Mouse (Mus musculus) stomach, postnatal 0 days (tissue): Measurements from ENCODE around the gene Kazn. TPM values are rescaled to one million over a fixed set of nuclear protein-coding genes. Genes with fewer than 3 reads are reported as not detected.
A peak's percentile ranks its signal among the peaks of the same experiment; 100 is the strongest.

Source experiments
- ATAC-seq: fragments of 200-750 bp; cut with Nextera tagmentation; 2 replicates; pipeline ENCODE4 v1.8.0; 2017; ENCODE audit not compliant: low FRiP score, low TSS enrichment
- DNase-seq: peaks from one replicate; pipeline ENCODE4 v3.0.0-alpha.2; 2016; ENCODE audit warnings: low spot score
- H3K27ac ChIP-seq: fragments of 300-500 bp; sonication (generic); replicated peaks from 2 replicates; pipeline ENCODE4 v1.5.1; 2014; ENCODE audit warnings: mild to moderate bottlenecking, control low read depth
- H3K27me3 ChIP-seq: fragments of 300-500 bp; sonication (generic); 2 replicates; pipeline ENCODE4 v1.6.1; 2014; ENCODE audit warnings: low read length; ENCODE audit not compliant: control insufficient read depth, insufficient read depth
- H3K36me3 ChIP-seq: fragments of 300-500 bp; sonication (generic); 2 replicates; pipeline ENCODE4 v1.6.1; 2014; ENCODE audit warnings: low read length, mixed read lengths; ENCODE audit not compliant: control insufficient read depth, insufficient read depth
- H3K4me1 ChIP-seq: fragments of 300-500 bp; sonication (generic); replicated peaks from 2 replicates; pipeline ENCODE4 v1.6.1; 2014; ENCODE audit warnings: antibody characterized with exemption; ENCODE audit not compliant: control insufficient read depth, insufficient read depth
- H3K4me2 ChIP-seq: fragments of 300-500 bp; sonication (generic); replicated peaks from 2 replicates; pipeline ENCODE4 v1.6.1; 2014; ENCODE audit warnings: low read depth, mild to moderate bottlenecking, control low read depth, moderate library complexity
- H3K4me3 ChIP-seq: fragments of 300-500 bp; sonication (generic); 2 replicates; pipeline ENCODE4 v1.5.1; 2014; ENCODE audit warnings: low read depth, low read length, control low read depth
- H3K9ac ChIP-seq: fragments of 300-500 bp; sonication (generic); 2 replicates; pipeline ENCODE4 v1.6.1; 2014; ENCODE audit warnings: mild to moderate bottlenecking, low read length, control low read depth, mixed read lengths
- H3K9me3 ChIP-seq: fragments of 300-500 bp; sonication (generic); 2 replicates; pipeline ENCODE4 v1.6.1; 2016; ENCODE audit warnings: low read length; ENCODE audit not compliant: control insufficient read depth
- CTCF ChIP-seq: IDR thresholded peaks from 2 replicates; pipeline ENCODE4 v1.5.1; 2016; ENCODE audit warnings: antibody characterized with exemption, low read depth, mild to moderate bottlenecking, moderate library complexity
- EP300 ChIP-seq: optimal IDR thresholded peaks from 2 replicates; pipeline ENCODE3; 2016; ENCODE audit warnings: antibody characterized with exemption
- WGBS: fragments of 180-500 bp; shearing (Covaris S2); extraction: QIAGEN DNeasy Blood & Tissue Kit; methylation state at CpG from one replicate; pipeline ENCODE4 v1.1.7; 2014; 5-methylcytosine and 5-hydroxymethylcytosine counted together
- polyA plus RNA-seq: library from polyadenylated mRNA; unstranded; fragments of >200 nt; fragmentation: Nextera tagmentation; extraction: Ambion mirVana; gene quantifications from 2 replicates; pipeline ENCODE4 v1.2.1, GENCODE M21; 2015

Kazn gene
- 11.4 and 13.6 TPM in 2 replicates for polyA plus RNA-seq

- H3K4me1 ChIP-seq: no peaks in the 10 kb centered on the region
- DNase-seq (peak; percentile 88), ATAC-seq (peak; percentile 77)
- H3K27me3 ChIP-seq: no peaks in the 10 kb centered on the region
- H3K4me2 ChIP-seq: peak within 1 kb of the TSS; percentile 93
- TF ChIP-seq EP300: no peak
- TF ChIP-seq CTCF: no peak
- H3K4me3 ChIP-seq: peak within 1 kb of the TSS; percentile 55
- no peaks in the 10 kb centered on the region for H3K36me3 ChIP-seq
- H3K9ac ChIP-seq: peak within 1 kb of the TSS; percentile 76
- WGBS: 13% methylated on average over 29 of the region's 46 CpGs
- peak within 1 kb of the TSS; percentile 81 for H3K27ac ChIP-seq
- H3K9me3 ChIP-seq: no peaks in the 10 kb centered on the region
Observed at GRCm38 (mm10) chr4:142239240-142240126, at the start of gene Kazn. Gene Kazn (minus strand): TSS chr4:142239401.

- no peak overlapping the region for H3K4me3 ChIP-seq
- H3K4me1 ChIP-seq: no peaks in the 10 kb centered on the region
- H3K27ac ChIP-seq: no peak overlapping the region
- TF ChIP-seq CTCF: no peak
- TF ChIP-seq EP300: no peak
- no peaks in the 10 kb centered on the region for H3K27me3 ChIP-seq
- no peaks in the 10 kb centered on the region for H3K36me3 ChIP-seq
- no peak for DNase-seq
- no peak overlapping the region for H3K4me2 ChIP-seq
- no peak overlapping the region for H3K9ac ChIP-seq
- no peak for ATAC-seq
- H3K9me3 ChIP-seq: no peaks in the 10 kb centered on the region
- WGBS: 92% methylated on average over 2 of the region's 2 CpGs
Observed at GRCm38 (mm10) chr4:142285471-142285870, 46.3 kb upstream of the Kazn start.

DNA sequence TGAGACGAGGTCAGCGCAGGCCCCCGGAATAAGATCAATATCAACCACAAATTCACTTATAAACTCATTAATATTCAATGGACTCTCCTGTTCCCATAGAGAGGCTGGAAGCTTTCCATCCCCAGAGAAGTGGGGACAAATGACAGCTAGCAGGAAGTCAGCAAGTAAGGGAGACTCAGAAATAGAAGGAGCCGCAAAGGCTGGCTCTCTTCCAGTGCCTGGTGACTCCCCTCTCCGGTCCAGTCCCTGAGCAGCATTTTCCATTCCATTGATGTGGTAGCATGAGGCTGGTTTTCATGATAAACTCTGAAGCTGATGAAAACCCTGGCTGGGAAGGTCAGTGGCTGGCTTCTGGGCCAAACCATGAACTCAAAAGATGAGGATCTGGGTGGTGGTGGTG lies 44.7 kb upstream of the Kazn start:
- 82% methylated on average over 5 of the region's 5 CpGs for WGBS
- DNase-seq: no peak
- no peaks in the 10 kb centered on the region for H3K9me3 ChIP-seq
- H3K4me2 ChIP-seq: no peak overlapping the region
- H3K4me3 ChIP-seq: no peak overlapping the region
- TF ChIP-seq EP300 (no peak), CTCF (no peak)
- no peaks in the 10 kb centered on the region for H3K27me3 ChIP-seq
- H3K36me3 ChIP-seq: no peaks in the 10 kb centered on the region
- no peak overlapping the region for H3K9ac ChIP-seq
- H3K27ac ChIP-seq: no peak overlapping the region
- no peaks in the 10 kb centered on the region for H3K4me1 ChIP-seq
- ATAC-seq: no peak

- 72% methylated on average over 6 of the region's 6 CpGs for WGBS
- Histone ChIP-seq H3K36me3 (no peaks in the 10 kb centered on the region), H3K27me3 (no peaks in the 10 kb centered on the region), H3K9me3 (no peaks in the 10 kb centered on the region), H3K4me2 (no peak overlapping the region), H3K27ac (no peak overlapping the region), H3K4me3 (no peak overlapping the region), H3K9ac (no peak overlapping the region), H3K4me1 (peaks cover 3% of the 10 kb centered on the region; the same call in 1 of the 2 replicates)
- DNase-seq (no peak), ATAC-seq (no peak)
- TF ChIP-seq CTCF (no peak), EP300 (no peak)
Observed at GRCm38 (mm10) chr4:142278197-142278575, 39.0 kb upstream of the Kazn start.

DNA sequence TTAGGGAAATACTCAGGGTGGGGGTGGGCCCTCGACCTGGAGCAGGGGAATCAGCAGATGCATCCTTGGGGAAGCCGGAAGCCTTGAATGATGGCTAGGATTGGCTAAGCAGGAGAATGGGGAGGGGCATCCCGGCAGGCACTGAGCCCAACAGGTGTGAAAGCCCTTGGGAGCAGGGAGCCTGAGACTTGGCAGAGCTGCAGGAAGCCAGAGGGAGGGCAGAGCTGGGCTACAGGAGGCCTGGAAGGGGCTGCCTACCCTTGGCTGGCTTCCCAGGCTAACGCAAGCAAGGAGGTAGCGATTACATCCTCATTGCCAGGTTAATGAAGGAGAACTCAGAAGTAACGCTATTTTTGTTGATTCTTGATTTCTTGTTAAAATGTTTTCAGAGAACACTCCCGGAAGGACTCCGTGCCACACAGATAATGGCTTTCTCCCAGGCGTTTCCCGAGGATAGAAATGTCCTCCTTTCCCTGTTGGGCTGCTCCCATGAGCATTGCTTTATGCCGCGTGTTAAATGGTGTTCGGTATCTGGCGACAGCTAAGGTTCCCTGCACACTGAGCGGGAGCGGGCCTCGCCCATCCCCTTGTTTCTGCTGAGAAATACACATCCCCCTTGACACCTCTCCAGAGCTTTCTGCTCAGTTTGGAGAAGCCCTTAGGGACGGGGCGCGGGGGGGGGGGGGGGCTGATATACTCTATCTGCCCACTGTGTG lies 38.4 kb upstream of the Kazn start:
- peak; percentile 60 for ATAC-seq
- no peak overlapping the region for H3K9ac ChIP-seq
- no peak overlapping the region for H3K27ac ChIP-seq
- H3K27me3 ChIP-seq: no peaks in the 10 kb centered on the region
- no peaks in the 10 kb centered on the region for H3K9me3 ChIP-seq
- TF ChIP-seq CTCF: no peak
- no peak for TF ChIP-seq EP300
- no peak overlapping the region for H3K4me3 ChIP-seq
- H3K4me2 ChIP-seq: no peak overlapping the region; the same call in 1 of the 2 replicates
- H3K4me1 ChIP-seq: peaks cover 3% of the 10 kb centered on the region; the same call in 1 of the 2 replicates
- 34% methylated on average over 20 of the region's 20 CpGs for WGBS
- DNase-seq: peak; percentile 41
- H3K36me3 ChIP-seq: no peaks in the 10 kb centered on the region

DNA sequence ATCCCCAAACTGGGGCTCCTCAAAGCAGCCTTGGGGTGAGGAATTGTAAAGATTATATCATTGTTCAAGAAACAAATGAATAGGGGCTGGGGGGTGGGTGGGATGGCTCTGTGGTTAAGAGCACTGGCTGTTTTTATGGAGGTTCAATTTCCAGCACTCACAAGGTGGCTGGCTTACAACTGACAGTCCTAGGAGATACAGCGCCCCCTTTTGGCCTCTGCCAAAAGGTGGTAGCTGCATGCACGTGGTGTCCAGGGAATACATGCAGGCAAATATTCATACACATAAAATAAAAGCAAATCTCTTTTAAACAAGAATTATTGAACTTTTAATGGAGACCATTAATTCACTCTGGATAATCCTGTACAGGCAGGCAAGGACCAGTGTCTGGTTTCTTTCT lies 36.0 kb upstream of the Kazn start:
- TF ChIP-seq CTCF (peak; percentile 49), EP300 (no peak)
- WGBS: 30% methylated on average over 2 of the region's 2 CpGs
- Histone ChIP-seq H3K4me3 (no peak overlapping the region), H3K36me3 (no peaks in the 10 kb centered on the region), H3K4me2 (no peak overlapping the region), H3K27ac (no peak overlapping the region), H3K27me3 (no peaks in the 10 kb centered on the region), H3K9ac (no peak overlapping the region), H3K9me3 (no peaks in the 10 kb centered on the region), H3K4me1 (peaks cover 3% of the 10 kb centered on the region; the same call in 1 of the 2 replicates)
- ATAC-seq (no peak), DNase-seq (peak; percentile 25)
